25 mouse cellular contexts compared by ENCODE assay signal in the genomic region with DNA sequence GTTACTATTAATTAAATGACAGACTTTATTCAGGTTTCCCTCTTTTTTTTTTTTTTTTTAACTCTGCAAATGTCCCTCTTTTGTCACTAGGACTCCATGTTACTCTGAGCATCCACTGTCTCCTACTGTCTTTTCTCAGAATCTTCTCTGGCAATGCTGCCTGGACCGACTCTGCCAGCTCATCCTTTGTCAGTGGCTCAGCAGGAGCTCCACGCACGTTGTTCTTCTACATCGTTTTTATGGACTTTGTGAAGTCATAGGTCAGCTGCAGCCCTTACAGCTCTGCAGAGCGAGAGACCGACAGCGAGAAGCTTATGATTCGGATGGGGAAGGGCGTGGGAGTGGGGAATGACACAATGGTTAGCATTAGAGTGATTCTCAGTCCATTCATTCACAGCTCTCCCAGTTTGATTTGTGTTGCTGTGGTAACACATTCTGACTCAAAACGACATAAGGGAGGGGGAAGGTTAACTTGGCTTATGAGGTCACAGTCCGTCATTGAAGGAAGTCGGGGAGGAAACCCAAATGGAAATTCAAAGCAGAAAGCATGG.
A peak's percentile ranks its signal among the peaks of the same experiment; 100 is the strongest.
DNase-seq lines count a peak whose midpoint lies in the region; ATAC-seq and TF ChIP-seq lines count a peak whose summit lies in the region.
"Had no signal": no experiment of that assay in that cellular context is flagged by ENCODE, and none has a peak within 500 bp of the region (broad histone marks: within the 10 kb centered on the region; RNA-seq: fewer than 3 reads in every experiment).

No protein-coding gene starts in this region.

- H3K36me3 ChIP-seq in forebrain, postnatal 0 days (ENCODE audit: insufficient read depth), result no peaks in the 10 kb centered on the region
- no peaks in the 10 kb centered on the region for H3K36me3 ChIP-seq in forebrain, embryonic 11.5 days (ENCODE audit: control insufficient read depth, insufficient read depth, low read length)
- no peaks in the 10 kb centered on the region for H3K36me3 ChIP-seq in kidney, postnatal 0 days (ENCODE audit: insufficient read depth, low read length)
- no peaks in the 10 kb centered on the region for H3K36me3 ChIP-seq in midbrain, postnatal 0 days (ENCODE audit: insufficient read depth, low read length)
- H3K36me3 ChIP-seq: G1E; heart, embryonic 13.5 days; kidney, embryonic 15.5 days; limb, embryonic 12.5 days; midbrain, embryonic 12.5 days had no signal

- TF ChIP-seq CTCF in forebrain, postnatal 0 days (IDR thresholded peaks at IDR 0.05; ENCODE audit: low read depth), result no peak
- no peak for TF ChIP-seq CTCF in kidney, postnatal 0 days (IDR thresholded peaks at IDR 0.05; ENCODE audit: low read depth)
- no peak for TF ChIP-seq CTCF in midbrain, postnatal 0 days (IDR thresholded peaks at IDR 0.05)

- no peaks in the 10 kb centered on the region for H3K9me3 ChIP-seq in forebrain, postnatal 0 days (ENCODE audit: low read length)
- H3K9me3 ChIP-seq in forebrain, embryonic 11.5 days (ENCODE audit: control insufficient read depth, low read length), result no peaks in the 10 kb centered on the region
- H3K9me3 ChIP-seq in kidney, postnatal 0 days (replicated peaks; ENCODE audit: low read length), result no peaks in the 10 kb centered on the region
- H3K9me3 ChIP-seq in midbrain, postnatal 0 days (ENCODE audit: low read length), result no peaks in the 10 kb centered on the region
- H3K9me3 ChIP-seq: kidney, embryonic 15.5 days; midbrain, embryonic 12.5 days had no signal

- H3K27ac ChIP-seq in forebrain, postnatal 0 days (ENCODE audit: low read depth, low read length), result no peak overlapping the region
- H3K27ac ChIP-seq in forebrain, embryonic 11.5 days (ENCODE audit: low read depth, low read length), result no peak overlapping the region
- H3K27ac ChIP-seq in kidney, postnatal 0 days, result no peak overlapping the region
- H3K27ac ChIP-seq in midbrain, postnatal 0 days (ENCODE audit: low read depth, low read length), result no peak overlapping the region
- H3K27ac ChIP-seq: heart, adult 2 months; heart, embryonic 13.5 days; kidney, embryonic 15.5 days; limb, embryonic 12.5 days; midbrain, embryonic 12.5 days had no signal

- H3K4me2 ChIP-seq in forebrain, postnatal 0 days (ENCODE audit: low read depth), result no peak overlapping the region
- no peak overlapping the region for H3K4me2 ChIP-seq in forebrain, embryonic 11.5 days (ENCODE audit: low read depth, low read length, severe bottlenecking)
- no peak overlapping the region for H3K4me2 ChIP-seq in kidney, postnatal 0 days (ENCODE audit: low read length)
- H3K4me2 ChIP-seq in midbrain, postnatal 0 days (ENCODE audit: low read depth, low read length, poor library complexity, severe bottlenecking), result no peak overlapping the region
- H3K4me2 ChIP-seq: heart, embryonic 13.5 days; kidney, embryonic 15.5 days; limb, embryonic 12.5 days; liver, embryonic 11.5 days; midbrain, embryonic 12.5 days had no signal

- WGBS in forebrain, postnatal 0 days, result 48% methylated on average over 12 of the region's 12 CpGs
- 64% methylated on average over 12 of the region's 12 CpGs for WGBS in forebrain, embryonic 11.5 days
- WGBS in kidney, postnatal 0 days, result 35% methylated on average over 12 of the region's 12 CpGs
- WGBS in midbrain, postnatal 0 days, result 30% methylated on average over 12 of the region's 12 CpGs

- H3K27me3 ChIP-seq in forebrain, postnatal 0 days (ENCODE audit: insufficient read depth, low read length), result no peaks in the 10 kb centered on the region
- H3K27me3 ChIP-seq in forebrain, embryonic 11.5 days (ENCODE audit: control insufficient read depth, insufficient read depth, low read length), result no peaks in the 10 kb centered on the region
- no peaks in the 10 kb centered on the region for H3K27me3 ChIP-seq in kidney, postnatal 0 days (ENCODE audit: insufficient read depth, low read length)
- H3K27me3 ChIP-seq in midbrain, postnatal 0 days (ENCODE audit: insufficient read depth, low read length), result no peaks in the 10 kb centered on the region
- H3K27me3 ChIP-seq: CH12.LX; heart, embryonic 13.5 days; kidney, embryonic 15.5 days; limb, embryonic 12.5 days; midbrain, embryonic 12.5 days had no signal

- H3K4me1 ChIP-seq in forebrain, postnatal 0 days (ENCODE audit: insufficient read depth), result no peaks in the 10 kb centered on the region
- no peaks in the 10 kb centered on the region for H3K4me1 ChIP-seq in forebrain, embryonic 11.5 days (replicated peaks; ENCODE audit: control insufficient read depth, insufficient read depth, low read length)
- H3K4me1 ChIP-seq in kidney, postnatal 0 days (replicated peaks; ENCODE audit: insufficient read depth, low read length), result no peaks in the 10 kb centered on the region
- no peaks in the 10 kb centered on the region for H3K4me1 ChIP-seq in midbrain, postnatal 0 days (ENCODE audit: insufficient read depth, low read length)
- H3K4me1 ChIP-seq: heart, embryonic 13.5 days; kidney, embryonic 15.5 days had no signal

- peak; percentile 30 for DNase-seq in forebrain, postnatal 0 days
- no peak for DNase-seq in forebrain, embryonic 11.5 days (ENCODE audit: low spot score)
- DNase-seq in kidney, postnatal 0 days (ENCODE audit: low spot score), result peak; percentile 2
- no peak for DNase-seq in kidney, postnatal 14 days
- peak; percentile 34 to 44 for DNase-seq in right cerebral cortex, adult 2 months (ENCODE audit: low spot score in 2 of 2)
- DNase-seq in right cerebral cortex, postnatal 4 days, result no peak
- peak; percentile 30 for DNase-seq in midbrain, postnatal 0 days (ENCODE audit: low spot score)
- no peak for DNase-seq in spleen, postnatal 14 days (ENCODE audit: low spot score in 2 of 2)
- DNase-seq: adrenal gland, adult 8-10 months; B cell, adult 2 months; cerebellum, adult 9-11 months; embryo, embryonic 11 days; gastrocnemius, postnatal 36 days; heart, adult 2 months; kidney, adult 11 months; lung, adult 18-20 months; lung, postnatal 10 days had no signal

- no peak overlapping the region for H3K9ac ChIP-seq in forebrain, postnatal 0 days
- H3K9ac ChIP-seq in forebrain, embryonic 11.5 days (ENCODE audit: low read length), result no peak overlapping the region
- H3K9ac ChIP-seq in kidney, postnatal 0 days (ENCODE audit: low read depth, low read length), result no peak overlapping the region
- no peak overlapping the region for H3K9ac ChIP-seq in midbrain, postnatal 0 days (replicated peaks; ENCODE audit: low read length, poor library complexity, severe bottlenecking)
- H3K9ac ChIP-seq: heart, embryonic 13.5 days; kidney, embryonic 15.5 days; limb, embryonic 12.5 days; midbrain, embryonic 12.5 days had no signal

- no peak overlapping the region for H3K4me3 ChIP-seq in forebrain, postnatal 0 days (ENCODE audit: low read depth, low read length)
- H3K4me3 ChIP-seq in forebrain, embryonic 11.5 days (ENCODE audit: low read depth, low read length), result no peak overlapping the region
- H3K4me3 ChIP-seq in kidney, postnatal 0 days (replicated peaks; ENCODE audit: low read depth, low read length), result no peak overlapping the region
- H3K4me3 ChIP-seq in midbrain, postnatal 0 days (ENCODE audit: low read depth, low read length), result no peak overlapping the region
- H3K4me3 ChIP-seq: heart, adult 2 months; heart, embryonic 13.5 days; kidney, embryonic 15.5 days; limb, embryonic 12.5 days; midbrain, embryonic 12.5 days had no signal

- ATAC-seq in forebrain, postnatal 0 days, result peak; percentile 47; the same call in 1 of the 2 replicates
- no peak for ATAC-seq in forebrain, embryonic 11.5 days (replicated peaks; ENCODE audit: low FRiP score)
- no peak for ATAC-seq in kidney, postnatal 0 days (replicated peaks; ENCODE audit: low FRiP score, low read depth)
- ATAC-seq in midbrain, postnatal 0 days (ENCODE audit: low FRiP score), result no peak
- ATAC-seq: forebrain, embryonic 14.5 days had no signal

Comparison
In these comparisons a context has a peak if more than half of its experiments do, and no peak if none do; other contexts are left out.
1. DNase-seq: peak in forebrain, postnatal 0 days (single experiment), kidney, postnatal 0 days (single experiment), right cerebral cortex, adult 2 months (2 of 2) and midbrain, postnatal 0 days (single experiment); none in forebrain, embryonic 11.5 days (single experiment), kidney, postnatal 14 days (single experiment), right cerebral cortex, postnatal 4 days (single experiment) and spleen, postnatal 14 days (0 of 2).